Mouse (Mus musculus): ENCODE results near the gene Fam216b.

DNA sequence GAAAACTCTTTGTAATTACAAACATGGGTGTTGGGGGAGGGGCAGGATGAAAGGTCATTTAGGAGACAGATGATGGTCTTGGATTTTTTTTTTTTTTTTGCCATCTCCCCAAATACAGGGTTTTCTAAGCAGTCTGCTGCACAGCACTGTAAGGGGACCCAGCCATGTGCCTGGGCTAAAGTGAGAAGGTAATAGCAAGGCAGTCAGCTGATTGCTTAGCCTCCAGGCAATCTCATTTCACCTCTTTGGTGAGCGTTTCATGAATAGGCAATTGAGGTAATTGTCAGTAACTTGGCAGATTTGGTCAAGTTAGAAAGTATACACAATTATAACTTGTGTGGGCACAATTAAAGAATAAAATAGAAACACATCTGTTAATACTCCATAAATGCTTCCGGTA lies 28.5 kb upstream of the Fam216b start:
- no peak for TF ChIP-seq CTCF (IDR thresholded peaks at IDR 0.05; ENCODE audit: low read depth, low read length)
- TF ChIP-seq POLR2A (IDR thresholded peaks at IDR 0.05; ENCODE audit: borderline replicate concordance, low read depth, low read length) = no peak
